Mouse (Mus musculus): ENCODE measurements around the gene Fam163b.

Gene Fam163b

GRCm38 (mm10) chr2:27087581-27087980, 54.7 kb downstream of the Fam163b start:
- DNase-seq (ENCODE audit: low read depth, low spot score): no peak

- DNase-seq (ENCODE audit: low read depth, low spot score): no peak
Observed at GRCm38 (mm10) chr2:27086483-27087010, 55.7 kb downstream of the Fam163b start.

- peak; percentile 38 for DNase-seq (ENCODE audit: low read depth, low spot score)
Observed at GRCm38 (mm10) chr2:27085801-27086200, 56.5 kb downstream of the Fam163b start.

- DNase-seq (ENCODE audit: low read depth, low spot score): no peak
Observed at GRCm38 (mm10) chr2:27084963-27085362, 57.3 kb downstream of the Fam163b start.

DNA sequence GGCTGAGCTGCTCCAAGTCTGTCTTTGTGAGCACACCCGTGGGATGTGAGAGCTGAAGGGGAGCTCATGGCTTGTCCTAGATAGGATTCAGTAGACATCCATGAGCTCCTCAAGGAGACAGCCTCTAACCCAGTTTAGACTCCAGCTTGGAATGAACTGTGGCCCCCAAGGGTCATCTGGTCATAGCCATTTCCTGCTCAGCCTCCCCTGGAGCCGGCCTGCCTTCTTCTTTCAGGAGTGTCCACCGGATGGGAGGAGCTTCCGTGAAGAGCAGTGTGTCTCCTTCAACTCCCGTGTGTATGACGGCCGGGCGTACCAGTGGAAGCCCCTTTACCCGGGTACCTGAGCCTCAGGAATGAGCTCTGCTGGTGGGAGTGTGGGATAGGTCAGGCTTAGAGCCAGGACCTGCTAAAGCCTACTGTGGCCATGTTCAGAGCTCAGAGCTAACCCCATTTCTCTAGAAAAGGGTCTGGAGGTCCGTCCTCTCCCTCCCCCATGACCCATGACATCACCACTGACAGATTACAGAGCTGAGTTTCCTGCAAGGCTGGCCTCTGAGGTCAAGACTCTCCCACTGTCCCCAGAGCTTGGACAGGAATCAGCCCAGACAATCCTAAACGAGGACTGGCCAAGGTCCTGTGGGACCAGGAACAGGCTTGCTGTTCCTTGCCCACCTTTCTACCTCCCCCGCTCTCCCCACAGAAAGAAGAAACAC, 58.4 kb downstream of the Fam163b start:
- DNase-seq (ENCODE audit: low read depth, low spot score): no peak

GRCm38 (mm10) chr2:27079649-27080048, 62.6 kb downstream of the Fam163b start:
- DNase-seq (ENCODE audit: low read depth, low spot score): peak; percentile 69

- peak; percentile 79 for DNase-seq (ENCODE audit: low read depth, low spot score)
Observed at GRCm38 (mm10) chr2:27079152-27079584, 63.1 kb downstream of the Fam163b start, which contains the start of gene Adamtsl2. Adamtsl2 (plus strand) TSS chr2:27079379.

DNA sequence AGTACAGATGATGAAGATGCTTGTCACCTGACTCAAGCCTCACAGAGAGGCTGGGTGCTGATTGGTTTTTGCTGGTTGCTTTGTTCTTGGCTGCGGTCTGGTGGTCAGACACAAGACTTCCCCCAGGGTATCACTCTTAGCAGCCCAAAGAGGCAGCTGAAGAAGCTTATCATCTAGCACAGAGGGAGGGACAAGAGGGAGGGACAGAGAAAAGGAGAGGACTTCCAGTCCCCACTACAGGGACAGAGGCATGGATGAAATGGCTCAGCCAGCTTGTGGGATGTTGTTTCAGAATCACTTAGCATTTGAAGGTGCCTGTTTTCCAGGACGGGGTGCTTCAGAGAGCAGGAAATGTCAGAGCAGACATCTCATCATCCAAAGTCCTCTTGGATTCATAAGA, 64.0 kb downstream of the Fam163b start:
- peak; percentile 9 for DNase-seq (ENCODE audit: low read depth, low spot score)

GRCm38 (mm10) chr2:27077655-27078244, 64.5 kb downstream of the Fam163b start:
- DNase-seq (ENCODE audit: low read depth, low spot score): peak; percentile 50

DNA sequence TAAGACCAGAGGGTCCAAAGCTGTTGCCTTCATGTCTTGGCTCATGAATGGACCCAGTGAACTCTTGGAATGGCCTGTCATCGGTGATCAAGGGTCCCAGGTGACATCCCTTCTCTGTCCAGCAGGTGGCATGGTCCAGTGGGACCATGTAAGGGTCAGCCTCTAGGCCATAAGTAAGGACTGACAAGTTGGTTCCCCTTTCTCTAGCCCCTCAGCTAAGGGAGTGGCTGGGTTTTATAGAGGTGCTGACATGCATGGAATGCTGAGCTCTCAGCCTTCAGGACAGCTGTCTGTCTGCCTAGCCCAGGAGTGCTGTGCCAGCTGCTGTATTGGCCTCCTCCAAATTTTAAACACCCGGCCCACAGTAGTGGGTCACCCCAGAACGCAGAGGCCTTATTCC, 66.8 kb downstream of the Fam163b start:
- DNase-seq (ENCODE audit: low read depth, low spot score): peak; percentile 58

DNA sequence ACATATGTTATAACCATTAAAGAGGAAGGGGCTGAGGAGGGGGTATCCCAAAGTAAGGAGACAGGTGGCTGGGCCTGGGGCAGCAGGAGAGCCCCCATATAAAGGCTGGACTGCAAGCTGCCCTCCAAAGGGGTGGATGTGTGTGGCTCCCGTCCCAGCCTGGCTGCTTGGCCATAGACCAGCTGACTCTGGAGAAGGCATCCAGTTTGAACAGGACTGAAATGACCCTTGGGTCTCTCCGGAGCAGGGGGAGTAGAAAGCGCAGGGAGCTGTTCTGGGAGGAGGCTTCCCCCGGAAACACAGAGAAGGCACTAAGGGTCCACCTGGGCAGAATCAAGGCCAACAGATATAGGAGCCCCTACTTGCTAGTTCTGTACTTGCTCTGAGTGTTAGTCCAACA, 67.5 kb downstream of the Fam163b start:
- DNase-seq (ENCODE audit: low read depth, low spot score): no peak

- DNase-seq (ENCODE audit: low read depth, low spot score): no peak
Observed at GRCm38 (mm10) chr2:27073407-27073806, 68.9 kb downstream of the Fam163b start.

GRCm38 (mm10) chr2:27071978-27072377, 70.3 kb downstream of the Fam163b start, which contains the start of gene Mymk:
Mymk (minus strand) TSS chr2:27072179.
- DNase-seq (ENCODE audit: low read depth, low spot score): no peak

DNA sequence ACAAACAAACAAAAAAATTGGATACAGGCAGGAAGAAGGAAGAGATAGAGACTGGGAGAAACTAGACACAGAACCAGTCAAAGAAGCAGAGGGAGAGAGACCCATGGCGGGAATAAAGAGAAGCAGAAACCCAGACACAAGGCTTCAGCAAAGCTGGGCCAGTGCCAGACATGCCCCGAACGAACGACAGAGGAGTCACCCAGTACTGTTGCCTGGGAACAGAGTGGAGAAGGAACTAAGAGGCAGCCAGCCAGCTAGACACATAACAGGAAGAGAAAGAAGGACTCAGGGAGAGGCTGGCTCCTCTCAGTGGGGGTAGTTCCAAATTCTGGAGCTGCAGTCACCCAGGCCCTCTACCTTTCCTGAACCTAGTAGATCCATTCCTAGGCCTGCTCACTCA, 71.2 kb downstream of the Fam163b start:
- DNase-seq (ENCODE audit: low read depth, low spot score): peak; percentile 35

GRCm38 (mm10) chr2:27070247-27070813, 72.0 kb downstream of the Fam163b start:
- no peak for DNase-seq (ENCODE audit: low read depth, low spot score)

- no peak for DNase-seq (ENCODE audit: low read depth, low spot score)
Observed at GRCm38 (mm10) chr2:27069646-27070045, 72.6 kb downstream of the Fam163b start.

- DNase-seq (ENCODE audit: low read depth, low spot score): no peak
Observed at GRCm38 (mm10) chr2:27067996-27068395, 74.3 kb downstream of the Fam163b start.

- no peak for DNase-seq (ENCODE audit: low read depth, low spot score)
Observed at GRCm38 (mm10) chr2:27067124-27067523, 75.2 kb downstream of the Fam163b start.

Data from 3T3-L1 (cell line).